Mouse (Mus musculus) cerebellum, adult 2 months (tissue): ENCODE results near the gene Plin3. TPM values are rescaled to one million over a fixed set of nuclear protein-coding genes. Genes with fewer than 3 reads are reported as not detected.

Experiments used
- DNase-seq, 2 experiments: peaks; one replicate each; pipeline ENCODE4 v3.0.0; 2021
- H3K27ac ChIP-seq: fragments of 200-500 bp; 2 replicates; pipeline ENCODE4 v1.5.1; 2012; ENCODE audit warnings: low read length, control low read depth, inconsistent platforms; ENCODE audit not compliant: insufficient read depth
- H3K27me3 ChIP-seq: fragments of 200-500 bp; 2 replicates; pipeline ENCODE4 v1.6.1; 2012; ENCODE audit warnings: inconsistent platforms, mild to moderate bottlenecking, low read length, moderate library complexity; ENCODE audit not compliant: control insufficient read depth, insufficient read depth
- H3K4me1 ChIP-seq: fragments of 200-500 bp; 2 replicates; pipeline ENCODE4 v1.6.1; 2011; ENCODE audit warnings: low read length; ENCODE audit not compliant: control insufficient read depth, insufficient read depth
- H3K4me3 ChIP-seq: fragments of 200-500 bp; replicated peaks from 2 replicates; pipeline ENCODE3; 2011; ENCODE audit warnings: mild to moderate bottlenecking, low read depth, low read length, control low read depth; ENCODE audit not compliant: insufficient read depth
- CTCF ChIP-seq: fragments of 200-500 bp; IDR thresholded peaks from 2 replicates; pipeline ENCODE4 v1.5.1; 2011; ENCODE audit warnings: low read depth, mild to moderate bottlenecking, control low read depth, low read length, moderate library complexity, borderline replicate concordance; ENCODE audit not compliant: insufficient read depth
- POLR2A ChIP-seq: fragments of 200-500 bp; IDR thresholded peaks from 2 replicates; pipeline ENCODE4 v1.6.1; 2011; ENCODE audit warnings: low read length, control low read depth, borderline replicate concordance; ENCODE audit not compliant: insufficient read depth
- WGBS: fragments of 180-500 bp; shearing (Covaris S2); methylation state at CpG from one replicate; pipeline ENCODE4 v1.1.7; 2018; 5-methylcytosine and 5-hydroxymethylcytosine counted together
- polyA plus RNA-seq: library from polyadenylated mRNA; depleted of rRNA; stranded (reverse); fragments of >200 nt; gene quantifications from 2 replicates; pipeline ENCODE4 v1.2.3, GENCODE M21; 2012

Plin3 gene
- polyA plus RNA-seq, 1 experiment: 20.9 TPM

GRCm38 (mm10) chr17:56329267-56329666 is 36.6 kb upstream of the Plin3 start:
- no peak overlapping the region for H3K4me3 ChIP-seq
- H3K27ac ChIP-seq: no peak overlapping the region
- TF ChIP-seq CTCF (no peak), POLR2A (no peak)
- H3K27me3 ChIP-seq: no peaks in the 10 kb centered on the region
- DNase-seq: no peak
- H3K4me1 ChIP-seq: peaks cover 39% of the 10 kb centered on the region

GRCm38 (mm10) chr17:56326153-56327147 is 33.8 kb upstream of the Plin3 start:
- TF ChIP-seq POLR2A: no peak
- no peak for TF ChIP-seq CTCF
- DNase-seq: no peak
- WGBS: under 1% methylated on average over 67 of the region's 67 CpGs
- H3K27me3 ChIP-seq: no peaks in the 10 kb centered on the region
- H3K4me1 ChIP-seq: peaks cover 25% of the 10 kb centered on the region
- peak overlapping the region; percentile 89 for H3K4me3 ChIP-seq
- peak overlapping the region; percentile 73 for H3K27ac ChIP-seq

- Histone ChIP-seq H3K4me1 (peaks cover 17% of the 10 kb centered on the region), H3K27ac (peak within 1 kb of the TSS; percentile 73), H3K4me3 (peak within 1 kb of the TSS; percentile 89), H3K27me3 (no peaks in the 10 kb centered on the region)
- peak; percentile 99 to 100 for DNase-seq
- TF ChIP-seq CTCF: no peak
- TF ChIP-seq POLR2A: peak; percentile 66
- WGBS: under 1% methylated on average over 57 of the region's 57 CpGs
These were observed 32.9 kb upstream of the Plin3 start, which contains the start of gene Kdm4b for GRCm38 (mm10) chr17:56325450-56326152. Gene Kdm4b (plus strand): TSS chr17:56326062.

- Histone ChIP-seq H3K4me1 (peaks cover 8% of the 10 kb centered on the region), H3K4me3 (no peak overlapping the region), H3K27me3 (no peaks in the 10 kb centered on the region), H3K27ac (no peak overlapping the region)
- no peak for DNase-seq
- WGBS: 77% methylated on average over 3 of the region's 3 CpGs
- no peak for TF ChIP-seq CTCF
- TF ChIP-seq POLR2A: no peak
These were observed 31.7 kb upstream of the Plin3 start for GRCm38 (mm10) chr17:56324419-56324818.

- Histone ChIP-seq H3K4me1 (no peaks in the 10 kb centered on the region), H3K27ac (no peak overlapping the region), H3K4me3 (no peak overlapping the region), H3K27me3 (no peaks in the 10 kb centered on the region)
- no peak for DNase-seq
- no peak for TF ChIP-seq POLR2A
- TF ChIP-seq CTCF: no peak
- WGBS: 76% methylated on average over 15 of the region's 15 CpGs
These were observed 16.7 kb upstream of the Plin3 start for GRCm38 (mm10) chr17:56309191-56309945.

- H3K27me3 ChIP-seq: no peaks in the 10 kb centered on the region
- DNase-seq: no peak
- no peak overlapping the region for H3K27ac ChIP-seq
- no peak overlapping the region for H3K4me3 ChIP-seq
- 68% methylated on average over 6 of the region's 6 CpGs for WGBS
- no peaks in the 10 kb centered on the region for H3K4me1 ChIP-seq
- TF ChIP-seq POLR2A: no peak
- no peak for TF ChIP-seq CTCF
These were observed 15.4 kb upstream of the Plin3 start for GRCm38 (mm10) chr17:56308088-56308487.

- no peak for DNase-seq
- WGBS: 47% methylated on average over 8 of the region's 8 CpGs
- no peaks in the 10 kb centered on the region for H3K4me1 ChIP-seq
- no peak overlapping the region for H3K4me3 ChIP-seq
- no peak overlapping the region for H3K27ac ChIP-seq
- TF ChIP-seq CTCF: peak; percentile 31; the same call in 1 of the 2 replicates
- TF ChIP-seq POLR2A: no peak
- H3K27me3 ChIP-seq: no peaks in the 10 kb centered on the region
These were observed 13.2 kb upstream of the Plin3 start for GRCm38 (mm10) chr17:56305826-56306225.
